Comparison of ENCODE assay signal across 15 mouse cellular contexts in the genomic region with DNA sequence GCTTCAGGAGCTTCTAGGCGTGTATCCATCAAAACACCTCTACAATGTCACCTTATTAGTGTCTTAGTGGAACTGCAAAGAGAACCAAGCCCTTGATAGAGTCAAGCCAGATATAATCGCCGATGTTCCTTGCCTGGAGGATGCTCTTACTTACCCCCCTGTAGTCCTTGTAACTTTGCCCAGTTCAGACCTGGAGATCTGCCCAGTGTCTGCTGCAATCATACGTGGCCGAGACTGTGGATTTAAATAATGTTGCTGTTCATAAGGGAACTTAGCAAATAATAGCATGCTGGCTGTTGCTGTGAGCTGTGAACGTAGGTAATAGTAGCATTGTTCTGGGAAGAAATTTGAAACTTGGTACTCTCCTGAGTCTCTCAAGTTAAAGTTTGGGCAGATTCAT.
DNase-seq lines count a peak whose midpoint lies in the region; ATAC-seq and TF ChIP-seq lines count a peak whose summit lies in the region.
"Had no signal": no experiment of that assay in that cellular context is flagged by ENCODE, and none has a peak within 500 bp of the region (broad histone marks: within the 10 kb centered on the region; RNA-seq: fewer than 3 reads in every experiment).

No protein-coding gene starts in this region.

- no peak for TF ChIP-seq CTCF in cerebellum, adult 2 months (IDR thresholded peaks at IDR 0.05; ENCODE audit: borderline replicate concordance, insufficient read depth, low read depth, low read length)
- no peak for TF ChIP-seq CTCF in hindbrain, postnatal 0 days (IDR thresholded peaks at IDR 0.05; ENCODE audit: low read depth)
- TF ChIP-seq CTCF in thymus, adult 2 months (IDR thresholded peaks at IDR 0.05; ENCODE audit: borderline replicate concordance, control insufficient read depth, extremely low read depth, insufficient read depth, low read length, poor library complexity) = no peak

- TF ChIP-seq POLR2A in cerebellum, adult 2 months (IDR thresholded peaks at IDR 0.05; ENCODE audit: borderline replicate concordance, insufficient read depth, low read length) = no peak
- TF ChIP-seq POLR2A in thymus, adult 2 months (IDR thresholded peaks at IDR 0.05; ENCODE audit: control insufficient read depth, extremely low read depth, insufficient read depth, low read length, poor library complexity) = no peak

- no peaks in the 10 kb centered on the region for H3K4me1 ChIP-seq in cerebellum, adult 2 months (ENCODE audit: control insufficient read depth, insufficient read depth, low read length)
- H3K4me1 ChIP-seq in hindbrain, postnatal 0 days (ENCODE audit: insufficient read depth, low read length) = no peaks in the 10 kb centered on the region
- no peaks in the 10 kb centered on the region for H3K4me1 ChIP-seq in hindbrain, embryonic 12.5 days
- no peaks in the 10 kb centered on the region for H3K4me1 ChIP-seq in thymus, adult 2 months (replicated peaks; ENCODE audit: control insufficient read depth, insufficient read depth, low read length)
- H3K4me1 ChIP-seq: midbrain, embryonic 13.5 days had no signal

- 0 out of 2 replicates have a peak, but pooled peaks cover 5% of the 10 kb centered on the region for H3K9me3 ChIP-seq in hindbrain, postnatal 0 days (ENCODE audit: low read length)
- no peaks in the 10 kb centered on the region for H3K9me3 ChIP-seq in hindbrain, embryonic 12.5 days (replicated peaks)
- H3K9me3 ChIP-seq: midbrain, embryonic 13.5 days had no signal

- H3K27ac ChIP-seq in cerebellum, adult 2 months (ENCODE audit: insufficient read depth, low read length) = no peak overlapping the region
- no peak overlapping the region for H3K27ac ChIP-seq in hindbrain, postnatal 0 days
- H3K27ac ChIP-seq in hindbrain, embryonic 12.5 days = no peak overlapping the region
- no peak overlapping the region for H3K27ac ChIP-seq in thymus, adult 2 months (ENCODE audit: control insufficient read depth, insufficient read depth, low read length)
- H3K27ac ChIP-seq: left cerebral cortex, adult 2 months; midbrain, embryonic 13.5 days had no signal

- no peak overlapping the region for H3K4me2 ChIP-seq in hindbrain, postnatal 0 days (ENCODE audit: low read depth, low read length)
- H3K4me2 ChIP-seq in hindbrain, embryonic 12.5 days (replicated peaks) = no peak overlapping the region
- H3K4me2 ChIP-seq: midbrain, embryonic 13.5 days had no signal

- no peak for ATAC-seq in hindbrain, postnatal 0 days
- no peak for ATAC-seq in hindbrain, embryonic 12.5 days (ENCODE audit: low FRiP score)
- ATAC-seq: hindbrain, embryonic 16.5 days; liver, postnatal 0 days had no signal

- H3K4me3 ChIP-seq in cerebellum, adult 2 months (replicated peaks; ENCODE audit: insufficient read depth, low read depth, low read length) = no peak overlapping the region
- H3K4me3 ChIP-seq in hindbrain, postnatal 0 days (ENCODE audit: low read length) = no peak overlapping the region
- H3K4me3 ChIP-seq in hindbrain, embryonic 12.5 days = no peak overlapping the region
- H3K4me3 ChIP-seq in thymus, adult 2 months (ENCODE audit: control insufficient read depth, insufficient read depth, low read length) = no peak overlapping the region
- H3K4me3 ChIP-seq: erythroblast, embryonic 14.5 days; left cerebral cortex, adult 2 months; midbrain, embryonic 13.5 days had no signal

- DNase-seq in cerebellum, adult 2 months = peak; percentile 22 to 40
- no peak for DNase-seq in cerebellum, adult 18-20 months
- DNase-seq in hindbrain, postnatal 0 days (ENCODE audit: low spot score) = peak; percentile 62
- peak; percentile 29 for DNase-seq in urinary bladder, postnatal 14 days (ENCODE audit: low spot score)
- no peak for DNase-seq in urinary bladder, postnatal 10 days (ENCODE audit: low spot score)
- no peak for DNase-seq in left cerebral cortex, adult 9 months (ENCODE audit: low spot score in 2 of 2)
- DNase-seq in thymus, adult 2 months = no peak
- DNase-seq: kidney, postnatal 14 days; liver, postnatal 0 days; right cerebral cortex, adult 18-20 months had no signal

- 8% methylated on average over 6 of the region's 6 CpGs for WGBS in cerebellum, adult 2 months
- WGBS in hindbrain, postnatal 0 days = 40% methylated on average over 6 of the region's 6 CpGs
- WGBS in hindbrain, embryonic 12.5 days = 71% methylated on average over 6 of the region's 6 CpGs
- WGBS in thymus, adult 2 months = 89% methylated on average over 6 of the region's 6 CpGs

- no peaks in the 10 kb centered on the region for H3K27me3 ChIP-seq in cerebellum, adult 2 months (ENCODE audit: control insufficient read depth, insufficient read depth, low read length)
- H3K27me3 ChIP-seq in hindbrain, postnatal 0 days (ENCODE audit: insufficient read depth, low read length) = no peaks in the 10 kb centered on the region
- no peaks in the 10 kb centered on the region for H3K27me3 ChIP-seq in hindbrain, embryonic 12.5 days
- H3K27me3 ChIP-seq in thymus, adult 2 months (ENCODE audit: control insufficient read depth, insufficient read depth, low read length) = no peaks in the 10 kb centered on the region
- H3K27me3 ChIP-seq: midbrain, embryonic 13.5 days had no signal

- H3K9ac ChIP-seq in hindbrain, postnatal 0 days (replicated peaks; ENCODE audit: low read length) = no peak overlapping the region
- H3K9ac ChIP-seq in hindbrain, embryonic 12.5 days = no peak overlapping the region
- H3K9ac ChIP-seq: liver, postnatal 0 days; midbrain, embryonic 13.5 days had no signal

- H3K36me3 ChIP-seq in hindbrain, postnatal 0 days (ENCODE audit: insufficient read depth, low read length) = no peaks in the 10 kb centered on the region
- H3K36me3 ChIP-seq in hindbrain, embryonic 12.5 days = no peaks in the 10 kb centered on the region
- no peaks in the 10 kb centered on the region for H3K36me3 ChIP-seq in thymus, adult 2 months (ENCODE audit: control insufficient read depth, insufficient read depth, low read length)
- H3K36me3 ChIP-seq: midbrain, embryonic 13.5 days had no signal

Comparison
In these comparisons a context has a peak if more than half of its experiments do, and no peak if none do; other contexts are left out.
1. DNase-seq: peak in cerebellum, adult 2 months (2 of 2), hindbrain, postnatal 0 days (single experiment) and urinary bladder, postnatal 14 days (single experiment); none in cerebellum, adult 18-20 months (0 of 2), urinary bladder, postnatal 10 days (single experiment), left cerebral cortex, adult 9 months (0 of 2) and thymus, adult 2 months (single experiment).